Mouse (Mus musculus) liver, postnatal 0 days (tissue): Measurements from ENCODE around the gene Msmp.

Experiments used
- CTCF ChIP-seq: sonication (generic); IDR thresholded peaks from 2 replicates; pipeline ENCODE4 v1.5.1; 2016; ENCODE audit warnings: antibody characterized with exemption, low read depth
- EP300 ChIP-seq: IDR thresholded peaks from 2 replicates; pipeline ENCODE4 v1.6.1; 2016; ENCODE audit warnings: antibody characterized with exemption, low read depth, mild to moderate bottlenecking

DNA sequence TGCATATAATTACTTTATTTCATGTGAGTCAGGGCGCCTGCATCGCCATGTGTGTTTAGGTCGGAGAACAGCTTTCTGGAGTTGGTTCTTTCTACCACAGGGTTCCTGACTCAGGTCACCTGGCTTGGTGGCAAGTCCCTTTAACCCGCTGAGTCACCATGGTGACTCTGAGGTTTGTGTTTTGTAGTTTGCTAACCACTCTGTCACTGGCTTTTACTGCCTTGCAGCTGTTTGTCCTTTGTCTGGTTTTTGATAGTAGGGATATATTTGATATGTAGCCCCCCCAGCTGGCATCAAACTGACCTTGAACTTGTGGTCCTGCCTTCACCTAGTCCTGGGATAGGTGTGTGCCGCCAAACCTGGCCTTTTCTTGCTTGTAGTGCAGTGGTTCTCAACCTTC, 2.1 kb downstream of the Msmp start:
- TF ChIP-seq CTCF (no peak), EP300 (no peak)
